Comparison of ENCODE assay signal across 24 mouse cellular contexts in the genomic region with DNA sequence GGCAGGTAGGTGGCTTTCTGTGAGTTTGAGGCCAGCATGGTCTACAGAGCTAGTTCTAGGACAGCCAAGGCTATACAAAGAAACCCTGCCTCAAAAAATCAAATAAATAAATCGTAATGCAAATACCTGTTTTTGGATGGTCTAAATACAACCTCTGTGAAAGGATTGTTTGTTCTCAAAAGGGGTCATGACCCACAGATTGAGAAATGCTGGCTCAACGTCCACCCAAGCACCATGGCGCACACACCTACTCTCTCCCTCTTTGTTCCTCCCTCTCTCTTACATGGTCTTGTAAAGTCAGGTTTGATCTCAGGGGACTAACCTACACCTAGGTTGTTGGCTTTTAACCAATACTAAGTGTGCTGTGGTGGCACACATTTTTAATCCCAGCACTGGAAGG.
"Had no signal": no experiment of that assay in that cellular context is flagged by ENCODE, and none has a peak within 500 bp of the region (broad histone marks: within the 10 kb centered on the region; RNA-seq: fewer than 3 reads in every experiment).

No protein-coding gene starts in this region.

- H3K9ac ChIP-seq: heart, embryonic 13.5 days; heart, embryonic 15.5 days; hindbrain, embryonic 13.5 days; hindbrain, embryonic 15.5 days; kidney, embryonic 15.5 days; limb, embryonic 13.5 days had no signal

- H3K4me3 ChIP-seq: gastrocnemius, adult 2 months; heart, embryonic 10.5 days; heart, embryonic 13.5 days; heart, embryonic 15.5 days; hindbrain, embryonic 13.5 days; hindbrain, embryonic 15.5 days; kidney, embryonic 15.5 days; limb, embryonic 13.5 days had no signal

- H3K4me2 ChIP-seq: heart, embryonic 13.5 days; heart, embryonic 15.5 days; hindbrain, embryonic 13.5 days; hindbrain, embryonic 15.5 days; kidney, embryonic 15.5 days; limb, embryonic 13.5 days had no signal

- H3K4me1 ChIP-seq: heart, embryonic 10.5 days; heart, embryonic 13.5 days; heart, embryonic 15.5 days; hindbrain, embryonic 13.5 days; hindbrain, embryonic 15.5 days; kidney, embryonic 15.5 days had no signal

- H3K27me3 ChIP-seq: heart, embryonic 13.5 days; heart, embryonic 15.5 days; hindbrain, embryonic 13.5 days; hindbrain, embryonic 15.5 days; kidney, embryonic 15.5 days; limb, embryonic 13.5 days had no signal

- DNase-seq: gastrocnemius, adult 2 months; gastrocnemius, postnatal 10 days; gastrocnemius, postnatal 25 days; heart, adult 18-20 months; heart, postnatal 14 days; heart, postnatal 36 days; kidney, adult 11 months; kidney, adult 9 months; kidney, postnatal 14 days; kidney, postnatal 36 days; layer of hippocampus, adult 9-11 months; layer of hippocampus, postnatal 36 days; left cerebral cortex, postnatal 4 days had no signal

- H3K27ac ChIP-seq: gastrocnemius, adult 2 months; heart, embryonic 10.5 days; heart, embryonic 13.5 days; heart, embryonic 15.5 days; hindbrain, embryonic 13.5 days; hindbrain, embryonic 15.5 days; hindbrain, postnatal 0 days; kidney, embryonic 15.5 days; kidney, postnatal 0 days; limb, embryonic 13.5 days had no signal

- ATAC-seq: forebrain, embryonic 16.5 days; hindbrain, postnatal 0 days; intestine, embryonic 16.5 days had no signal

- H3K9me3 ChIP-seq: heart, embryonic 10.5 days; heart, embryonic 13.5 days; heart, embryonic 15.5 days; hindbrain, embryonic 13.5 days; hindbrain, embryonic 15.5 days; kidney, embryonic 15.5 days; limb, embryonic 13.5 days had no signal
